Mouse (Mus musculus): ENCODE data around the gene Scaf1.
A peak's percentile ranks its signal among the peaks of the same experiment; 100 is the strongest.

Gene Scaf1

DNA sequence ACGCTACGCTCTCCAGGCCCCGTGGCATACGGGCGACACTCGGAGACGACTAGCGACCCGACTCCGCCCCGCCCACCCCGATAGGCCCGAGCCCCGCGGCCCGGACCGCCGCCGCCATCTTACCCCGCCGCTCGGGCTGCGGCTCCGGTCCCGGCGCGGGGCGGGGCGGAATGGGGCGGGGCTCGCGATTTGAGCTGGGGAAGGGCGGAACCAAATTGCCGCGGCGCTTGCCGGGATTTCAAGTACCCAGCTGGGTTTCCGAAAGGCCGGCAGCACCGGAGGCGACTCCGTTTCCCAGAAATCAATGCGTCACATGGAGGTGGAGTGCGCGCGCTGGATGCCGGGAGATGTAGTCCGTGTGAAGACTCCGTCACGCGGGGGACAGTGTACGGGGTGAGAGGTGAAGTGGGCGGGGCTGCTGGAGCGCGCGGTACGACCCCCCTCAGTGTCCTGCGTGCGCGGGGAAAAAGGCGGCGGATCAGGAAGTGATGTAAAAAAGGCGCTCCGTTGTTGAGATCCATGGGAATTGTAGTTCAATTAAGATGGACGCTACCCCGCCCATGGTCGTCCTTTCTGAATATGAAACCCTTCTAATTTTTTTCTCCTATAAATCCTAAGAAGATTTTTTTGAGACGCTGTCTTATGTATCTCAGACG lies at the start of gene Scaf1:
TSS of gene Scaf1 (minus strand) at position 407 of the 656 bp plus-strand sequence.
- peak; percentile 99 for DNase-seq

DNA sequence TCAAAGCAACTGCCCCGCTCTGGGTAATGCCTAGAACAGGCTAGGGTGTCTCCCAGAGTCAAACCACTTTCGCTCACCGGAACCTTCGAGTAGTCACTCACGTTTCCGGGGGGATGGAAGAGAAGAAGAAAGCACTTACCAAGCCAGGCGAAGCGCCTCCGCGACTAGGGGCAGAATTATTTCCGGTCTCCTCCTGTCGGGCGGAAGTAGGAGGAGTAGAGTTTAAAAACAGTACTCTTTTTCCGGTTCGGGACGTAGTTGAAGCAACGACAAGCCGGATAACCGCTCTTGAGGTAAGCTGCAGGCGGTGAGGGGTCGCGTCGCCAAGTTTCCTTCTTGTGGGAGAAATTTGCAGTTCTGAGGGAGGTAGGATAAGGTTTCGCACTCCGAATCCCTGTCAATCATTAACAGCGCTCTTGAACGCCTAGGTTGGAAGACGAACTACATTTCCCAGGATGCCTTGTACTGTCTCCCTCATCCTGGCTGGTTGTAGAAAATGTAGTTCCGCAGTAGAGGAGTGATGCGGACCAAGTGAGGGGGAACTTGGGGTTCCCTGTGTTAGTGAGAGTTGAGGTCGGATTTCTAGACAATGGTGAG lies 46.2 kb upstream of the Scaf1 start, which contains the start of the genes Nosip and Prrg2:
TSS of gene Nosip (plus strand) at position 191 of the 597 bp plus-strand sequence.
TSS of gene Prrg2 (minus strand) at position 439 of the 597 bp plus-strand sequence.
- DNase-seq = peak; percentile 95

GRCm38 (mm10) chr7:45061532-45062075 lies 45.4 kb upstream of the Scaf1 start:
- peak; percentile 64 for DNase-seq

DNA sequence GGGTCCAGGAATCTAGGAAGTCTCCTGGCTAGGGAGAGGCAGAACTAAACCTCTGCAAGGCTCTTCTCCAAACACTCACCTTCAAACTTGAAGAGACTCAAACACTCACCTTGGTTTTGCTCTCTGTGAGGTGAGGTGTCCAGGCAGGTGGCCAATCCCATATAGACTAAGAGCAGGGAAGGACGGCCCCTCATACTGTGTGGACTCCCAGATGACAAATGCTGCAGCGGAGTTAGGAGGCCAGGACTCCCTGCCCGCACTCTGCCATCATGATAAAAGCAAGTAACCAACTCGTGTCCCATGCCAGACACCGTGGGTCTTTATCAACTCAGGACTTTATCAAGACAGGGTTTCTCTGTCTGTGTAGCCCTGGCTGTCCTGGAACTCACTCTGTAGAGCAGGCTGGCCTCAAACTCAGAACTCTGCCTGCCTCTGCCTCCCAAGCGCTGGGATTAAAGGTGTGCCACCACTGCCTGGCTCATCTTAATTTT lies 44.5 kb upstream of the Scaf1 start:
- DNase-seq = no peak

DNA sequence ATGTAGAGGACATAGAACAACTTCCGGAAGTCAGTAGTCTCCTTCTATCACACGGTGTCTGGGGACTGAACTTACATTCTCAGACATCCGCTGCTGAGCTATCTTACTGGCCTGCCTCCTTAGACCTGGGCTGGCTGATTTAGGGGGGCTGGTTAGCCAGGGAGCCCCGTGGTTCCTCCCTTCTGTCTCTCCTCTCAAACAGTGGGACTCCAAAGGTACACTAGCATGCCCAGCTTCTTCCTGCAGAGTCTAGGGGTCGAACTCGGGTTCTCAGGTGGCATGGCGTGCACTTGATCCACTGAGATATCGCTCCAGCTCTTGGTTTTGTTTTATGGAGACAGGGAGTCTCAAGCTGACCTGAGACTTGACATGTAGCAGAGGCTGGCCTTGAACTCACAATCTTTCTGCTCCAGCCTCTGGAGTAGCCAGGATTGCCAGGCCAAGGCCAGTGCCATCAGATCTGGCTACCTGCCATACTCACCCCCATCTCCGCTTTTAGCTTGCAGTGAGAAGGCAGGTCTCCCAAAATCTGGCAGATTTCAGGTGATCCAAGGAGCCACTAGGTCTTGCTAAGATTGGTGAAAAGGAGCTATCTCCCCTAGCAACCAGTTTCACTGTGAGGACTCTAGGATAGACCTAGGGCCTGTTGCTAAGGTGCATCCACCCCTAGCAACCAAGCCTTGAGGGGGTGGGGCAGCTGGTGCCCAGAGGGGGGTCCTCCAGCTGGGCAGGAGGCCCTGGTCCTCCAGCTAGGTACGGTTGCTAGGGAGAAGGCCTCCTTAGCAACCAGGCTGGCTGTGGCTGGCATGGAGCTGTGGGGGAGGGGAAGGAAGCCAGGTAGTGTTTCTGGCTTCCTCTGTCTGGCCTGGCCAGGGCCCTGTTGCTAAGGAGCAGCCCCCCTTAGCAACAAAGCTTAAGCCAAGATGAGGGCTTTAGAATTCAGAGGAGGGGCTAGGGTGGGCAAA lies 42.7 kb upstream of the Scaf1 start:
- no peak for DNase-seq

- DNase-seq = no peak
Measured at GRCm38 (mm10) chr7:45056972-45057348, 40.8 kb upstream of the Scaf1 start.

GRCm38 (mm10) chr7:45056329-45056971 lies 40.3 kb upstream of the Scaf1 start:
- DNase-seq = no peak

DNA sequence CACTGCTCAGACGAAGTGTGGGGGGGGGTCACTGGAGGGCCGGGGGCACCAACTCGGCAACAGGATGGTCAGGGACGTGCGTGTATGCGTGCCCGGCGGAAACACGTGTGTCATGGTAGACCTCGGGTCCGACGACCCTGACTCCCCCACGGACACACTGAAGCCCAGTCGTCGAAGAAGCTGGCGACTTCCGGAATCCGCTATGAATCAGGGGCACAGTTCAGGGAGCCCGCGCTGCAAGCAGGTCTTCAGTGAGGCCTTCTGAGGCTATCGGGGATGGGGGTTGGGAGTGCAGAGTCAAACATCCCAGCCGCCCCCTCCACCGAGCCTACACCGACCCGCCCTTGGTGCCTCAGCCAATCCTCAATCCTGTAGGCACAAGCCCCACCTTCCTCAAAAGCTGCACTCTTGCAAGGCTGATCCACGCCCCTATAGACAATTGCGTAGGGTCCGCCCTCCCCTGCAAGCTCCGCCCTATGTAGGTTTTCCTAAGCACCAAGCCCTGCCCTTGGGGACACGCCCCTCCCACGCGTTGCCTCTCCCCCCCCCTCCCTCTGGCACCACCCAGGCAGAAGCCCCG lies 37.9 kb upstream of the Scaf1 start:
- peak; percentile 93 for DNase-seq

- peak; percentile 73 for DNase-seq
Measured at GRCm38 (mm10) chr7:45053117-45053930, 37.2 kb upstream of the Scaf1 start.

DNA sequence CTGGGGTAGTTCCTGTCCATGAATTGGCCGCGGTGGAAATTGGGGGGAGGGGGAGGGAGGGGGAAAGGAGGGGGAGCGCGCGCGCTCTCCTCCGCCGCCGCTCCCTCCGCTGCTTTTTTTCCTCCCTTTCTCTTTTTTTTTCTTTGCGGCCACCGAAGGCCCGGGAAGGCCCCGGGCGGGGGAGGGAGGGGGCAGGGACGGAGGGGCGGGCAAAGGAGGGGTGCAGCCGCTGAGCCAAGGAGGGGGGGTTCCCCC lies 36.6 kb upstream of the Scaf1 start, which contains the start of gene Prr12:
TSS of gene Prr12 (minus strand) at position 20 of the 255 bp plus-strand sequence.
- DNase-seq = no peak

DNA sequence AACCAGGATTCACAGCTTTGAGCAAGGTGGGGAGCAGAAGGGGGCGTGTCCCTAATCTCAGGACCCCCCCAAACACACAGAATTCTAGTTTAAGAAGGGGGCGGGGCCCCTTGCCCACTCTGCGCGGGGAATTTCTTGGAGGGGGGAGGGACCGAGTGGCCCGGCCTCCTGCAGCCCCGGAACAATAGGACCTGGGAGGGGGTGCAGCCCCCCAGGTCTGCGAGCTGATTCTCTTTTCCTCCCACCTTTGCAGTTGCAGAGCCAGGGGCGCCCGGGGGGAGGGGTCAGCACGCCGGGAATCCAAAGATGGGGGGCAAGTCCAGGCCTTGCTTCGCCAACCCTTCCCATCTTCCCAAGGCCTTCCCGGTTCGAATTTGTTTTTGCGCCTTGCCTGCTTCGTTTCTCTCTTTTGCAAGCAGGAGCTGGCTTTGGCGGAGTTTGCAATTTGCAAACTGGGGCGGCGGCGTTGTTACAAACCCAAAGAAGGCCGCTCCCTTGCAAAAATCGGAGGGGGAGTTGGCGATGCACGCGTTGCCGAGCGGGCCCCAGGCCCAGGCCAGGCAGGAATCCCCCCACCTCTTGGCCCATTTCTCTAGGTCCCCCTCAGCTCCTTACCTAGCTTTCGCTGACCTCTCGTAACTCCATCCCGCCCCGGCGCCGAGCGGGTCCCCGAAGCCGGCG lies 36.2 kb upstream of the Scaf1 start:
- peak; percentile 35 for DNase-seq

- no peak for DNase-seq
Measured at GRCm38 (mm10) chr7:45051601-45051974, 35.4 kb upstream of the Scaf1 start.

- peak; percentile 58 for DNase-seq
Measured at GRCm38 (mm10) chr7:45050945-45051600, 34.9 kb upstream of the Scaf1 start.

- DNase-seq = no peak
Measured at GRCm38 (mm10) chr7:45048923-45049657, 32.9 kb upstream of the Scaf1 start.

DNA sequence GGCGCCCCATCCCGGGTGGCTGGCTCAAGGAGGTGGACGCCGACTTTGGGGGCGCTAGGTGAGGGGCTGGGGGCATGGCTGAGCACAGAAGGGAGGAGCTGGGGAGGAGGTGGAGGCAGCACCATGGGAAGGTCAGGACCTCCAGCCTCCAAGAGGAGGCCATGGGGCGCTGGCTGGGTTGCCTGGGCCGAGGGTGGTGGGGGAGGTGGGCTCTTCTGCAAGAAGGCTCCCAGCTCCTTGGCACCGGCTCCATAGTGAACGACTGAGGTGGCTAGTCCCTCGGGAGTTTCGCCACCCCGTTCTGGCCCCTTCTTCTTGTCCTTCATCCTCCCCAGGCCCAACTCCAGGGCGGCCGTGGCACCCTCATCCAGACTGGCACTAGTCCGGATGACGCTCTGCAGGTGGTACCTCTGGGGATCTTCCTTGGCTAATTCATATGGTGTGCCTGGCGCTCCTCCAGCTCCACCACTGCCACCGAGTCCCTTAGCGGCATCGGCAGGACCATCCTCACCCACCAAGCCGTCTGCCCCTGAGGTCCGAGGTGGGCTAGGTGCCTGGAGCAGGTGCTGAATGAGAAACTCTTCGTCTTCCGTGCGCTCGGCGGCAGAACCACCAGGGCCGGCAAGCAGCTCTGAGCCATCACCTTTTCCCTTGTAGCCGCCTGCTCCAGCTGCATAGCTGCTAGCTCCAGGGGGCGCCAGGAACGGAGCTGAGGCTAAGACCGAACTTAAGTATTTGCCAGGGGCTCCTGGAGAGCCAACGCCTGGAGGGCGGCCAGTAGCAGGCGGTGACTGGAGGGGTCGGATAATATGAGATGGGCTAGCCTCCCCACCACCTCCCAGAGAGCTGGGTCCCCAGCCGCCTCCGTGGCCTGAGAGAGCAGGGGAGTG lies 32.1 kb upstream of the Scaf1 start:
- no peak for DNase-seq

- no peak for DNase-seq
Measured at GRCm38 (mm10) chr7:45047491-45047890, 31.3 kb upstream of the Scaf1 start.

DNA sequence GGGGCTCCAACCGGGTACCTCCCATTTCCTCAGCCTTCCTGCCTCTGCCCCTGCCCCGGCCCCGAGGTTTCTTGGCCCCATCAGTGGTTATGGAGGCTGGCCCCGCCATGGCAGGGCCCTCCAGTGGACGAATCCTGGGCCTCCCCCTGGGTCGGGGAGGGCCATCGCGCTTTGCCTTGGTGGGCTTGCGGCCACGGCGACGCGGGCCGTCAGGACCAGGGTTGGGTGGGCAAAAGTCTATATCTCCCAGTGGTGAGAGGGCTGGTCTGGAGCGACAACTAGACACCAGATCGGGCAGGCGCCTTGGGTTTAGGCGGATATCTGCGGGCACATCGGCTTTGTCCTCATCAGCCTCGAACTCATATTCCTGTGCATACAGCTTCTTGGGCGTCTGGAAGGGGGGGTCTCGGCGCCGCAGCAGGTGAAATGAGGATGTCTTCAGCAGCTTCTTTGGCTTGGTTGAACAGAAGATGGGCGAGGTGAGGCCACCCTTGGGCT lies 30.7 kb upstream of the Scaf1 start:
- DNase-seq = no peak

- no peak for DNase-seq
Measured at GRCm38 (mm10) chr7:45045741-45046140, 29.6 kb upstream of the Scaf1 start.

Measured in lung, postnatal 14 days (tissue).